Mouse (Mus musculus) effector memory CD4-positive, alpha-beta T cell, adult 5 months (primary cell): Measurements from ENCODE around the gene Hoxa11. TPM values are rescaled to one million over a fixed set of nuclear protein-coding genes. Genes with fewer than 3 reads are reported as not detected.

Experiments
- polyA plus RNA-seq: library from polyadenylated mRNA; unstranded; fragments of 100-300 nt; shearing (Covaris generic); gene quantifications from one replicate; pipeline ENCODE4 v1.2.1, GENCODE M21; 2017

Hoxa11 gene
- polyA plus RNA-seq, result not detected

GRCm38 (mm10) chr6:52245757-52246142, at the start of gene Hoxa11:
Gene Hoxa11, minus strand, starts transcription at chr6:52245810.

GRCm38 (mm10) chr6:52260654-52261575, 15.3 kb upstream of the Hoxa11 start, which contains the start of gene Hoxa13:
Gene Hoxa13, minus strand, starts transcription at chr6:52260880.

GRCm38 (mm10) chr6:52240389-52241000, 5.1 kb downstream of the Hoxa11 start, which contains the start of gene Hoxa10:
Gene Hoxa10, minus strand, starts transcription at chr6:52240854.

GRCm38 (mm10) chr6:52230516-52231165, 15.0 kb downstream of the Hoxa11 start, which contains the start of gene Hoxa9:
Gene Hoxa9, minus strand, starts transcription at chr6:52231089.

GRCm38 (mm10) chr6:52221337-52221992, 24.1 kb downstream of the Hoxa11 start, which contains the start of gene Hoxa7:
Gene Hoxa7, minus strand, starts transcription at chr6:52221854.

GRCm38 (mm10) chr6:52213119-52213986, 32.3 kb downstream of the Hoxa11 start, which contains the start of the genes Hoxa3 and Gm28308:
Gene Hoxa3, minus strand, starts transcription at chr6:52213336.
Gene Gm28308, minus strand, starts transcription at chr6:52213339.

GRCm38 (mm10) chr6:52208072-52208867, 37.3 kb downstream of the Hoxa11 start, which contains the start of gene Hoxa6:
Gene Hoxa6, minus strand, starts transcription at chr6:52208722.

GRCm38 (mm10) chr6:52204050-52204752, 41.4 kb downstream of the Hoxa11 start, which contains the start of gene Hoxa5:
Gene Hoxa5, minus strand, starts transcription at chr6:52204587.

Other genes starting within 250 kb of the Hoxa11 start
- gene Skap2, start 233.3 kb downstream of the Hoxa11 start, polyA plus RNA-seq, result 14.7 TPM
- gene Hoxa1, start 87.5 kb downstream of the Hoxa11 start, polyA plus RNA-seq, result not detected
- not detected for gene Hoxa2, start 81.0 kb downstream of the Hoxa11 start, polyA plus RNA-seq
- gene 5730596B20Rik, start 68.3 kb downstream of the Hoxa11 start, polyA plus RNA-seq, result not detected
- not detected for gene Hoxa4, start 54.1 kb downstream of the Hoxa11 start, polyA plus RNA-seq
- not detected for gene Hoxa5, start 41.2 kb downstream of the Hoxa11 start, polyA plus RNA-seq
- gene Hoxa6, start 37.1 kb downstream of the Hoxa11 start, polyA plus RNA-seq, result not detected
- not detected for gene Hoxa3, start 32.5 kb downstream of the Hoxa11 start, polyA plus RNA-seq
- gene Gm28308, start 32.5 kb downstream of the Hoxa11 start, polyA plus RNA-seq, result not detected
- 0.80 TPM for gene Hoxa7, start 24.0 kb downstream of the Hoxa11 start, polyA plus RNA-seq
- 0.15 TPM for gene Hoxa9, start 14.7 kb downstream of the Hoxa11 start, polyA plus RNA-seq
- not detected for gene Hoxa10, start 5.0 kb downstream of the Hoxa11 start, polyA plus RNA-seq
- gene Hoxa13, start 15.1 kb upstream of the Hoxa11 start, polyA plus RNA-seq, result not detected
- 1.3 TPM for gene Evx1, start 67.7 kb upstream of the Hoxa11 start, polyA plus RNA-seq